Comparison of ENCODE assay signal across 12 mouse cellular contexts in genomic region chr9:51927680-51928079, GRCm38 (mm10). TPM values are rescaled to one million over a fixed set of nuclear protein-coding genes. Genes with fewer than 3 reads are reported as not detected.
A peak's percentile ranks its signal among the peaks of the same experiment; 100 is the strongest.
DNase-seq lines count a peak whose midpoint lies in the region; ATAC-seq and TF ChIP-seq lines count a peak whose summit lies in the region.
"Had no signal": no experiment of that assay in that cellular context is flagged by ENCODE, and none has a peak within 500 bp of the region (broad histone marks: within the 10 kb centered on the region; RNA-seq: fewer than 3 reads in every experiment).

No protein-coding gene starts in this region.

- TF ChIP-seq EP300 in lung, postnatal 0 days (IDR thresholded peaks at IDR 0.05), result no peak

- H3K4me2 ChIP-seq in heart, embryonic 13.5 days, result peak overlapping the region; percentile 45
- no peak overlapping the region for H3K4me2 ChIP-seq in lung, postnatal 0 days (replicated peaks; ENCODE audit: low read depth, low read length)
- peak overlapping the region; percentile 26 for H3K4me2 ChIP-seq in intestine, embryonic 14.5 days (ENCODE audit: low read length)
- peak overlapping the region; percentile 22; the same call in 1 of the 2 replicates for H3K4me2 ChIP-seq in neural tube, embryonic 15.5 days
- H3K4me2 ChIP-seq: heart, embryonic 15.5 days; neural tube, embryonic 12.5 days had no signal

- no peak for DNase-seq in heart, adult 9 months (ENCODE audit: low spot score in 2 of 2)
- DNase-seq in lung, postnatal 0 days (ENCODE audit: low spot score), result no peak
- no peak for DNase-seq in lung, adult 18-20 months
- no peak for DNase-seq in intestine, embryonic 14.5 days (ENCODE audit: low spot score)
- DNase-seq in cerebellum, adult 2 months, result no peak
- DNase-seq: kidney, adult 18-20 months; right cerebral cortex, adult 18-20 months; thymus, postnatal 4 days had no signal

- no peaks in the 10 kb centered on the region for H3K9me3 ChIP-seq in heart, embryonic 13.5 days
- no peaks in the 10 kb centered on the region for H3K9me3 ChIP-seq in lung, postnatal 0 days (ENCODE audit: low read length)
- no peaks in the 10 kb centered on the region for H3K9me3 ChIP-seq in intestine, embryonic 14.5 days (ENCODE audit: control insufficient read depth, low read length)
- no peaks in the 10 kb centered on the region for H3K9me3 ChIP-seq in neural tube, embryonic 15.5 days (replicated peaks)
- H3K9me3 ChIP-seq: heart, embryonic 15.5 days; neural tube, embryonic 12.5 days had no signal

- no peaks in the 10 kb centered on the region for H3K36me3 ChIP-seq in heart, embryonic 13.5 days
- no peaks in the 10 kb centered on the region for H3K36me3 ChIP-seq in lung, postnatal 0 days (ENCODE audit: insufficient read depth, low read length)
- H3K36me3 ChIP-seq in intestine, embryonic 14.5 days (ENCODE audit: control insufficient read depth, insufficient read depth, low read length), result no peaks in the 10 kb centered on the region
- no peaks in the 10 kb centered on the region for H3K36me3 ChIP-seq in neural tube, embryonic 15.5 days
- H3K36me3 ChIP-seq: heart, embryonic 15.5 days; neural tube, embryonic 12.5 days had no signal

- peaks cover 3% of the 10 kb centered on the region; the same call in 1 of the 2 replicates for H3K27me3 ChIP-seq in heart, embryonic 13.5 days (replicated peaks)
- H3K27me3 ChIP-seq in lung, postnatal 0 days (replicated peaks; ENCODE audit: insufficient read depth, low read length), result no peaks in the 10 kb centered on the region
- H3K27me3 ChIP-seq in intestine, embryonic 14.5 days (replicated peaks; ENCODE audit: control insufficient read depth, insufficient read depth, low read length), result no peaks in the 10 kb centered on the region
- no peaks in the 10 kb centered on the region for H3K27me3 ChIP-seq in neural tube, embryonic 15.5 days (replicated peaks)
- H3K27me3 ChIP-seq in cerebellum, adult 2 months (ENCODE audit: control insufficient read depth, insufficient read depth, low read length), result no peaks in the 10 kb centered on the region
- H3K27me3 ChIP-seq: neural tube, embryonic 12.5 days had no signal

- no peak for TF ChIP-seq CTCF in lung, postnatal 0 days (IDR thresholded peaks at IDR 0.05)
- TF ChIP-seq CTCF in cerebellum, adult 2 months (IDR thresholded peaks at IDR 0.05; ENCODE audit: borderline replicate concordance, insufficient read depth, low read depth, low read length), result no peak

- 40% methylated on average over 3 of the region's 3 CpGs for WGBS in heart, embryonic 13.5 days
- WGBS in lung, postnatal 0 days, result 68% methylated on average over 3 of the region's 3 CpGs
- 45% methylated on average over 3 of the region's 3 CpGs for WGBS in intestine, embryonic 14.5 days
- 58% methylated on average over 3 of the region's 3 CpGs for WGBS in neural tube, embryonic 15.5 days
- WGBS in cerebellum, adult 2 months, result 86% methylated on average over 3 of the region's 3 CpGs

- H3K9ac ChIP-seq in heart, embryonic 13.5 days, result no peak overlapping the region
- H3K9ac ChIP-seq in lung, postnatal 0 days (replicated peaks; ENCODE audit: low read depth), result no peak overlapping the region
- H3K9ac ChIP-seq in intestine, embryonic 14.5 days (ENCODE audit: low read length), result no peak overlapping the region
- H3K9ac ChIP-seq in neural tube, embryonic 15.5 days (replicated peaks), result no peak overlapping the region
- H3K9ac ChIP-seq: heart, embryonic 15.5 days; neural tube, embryonic 12.5 days had no signal

- peaks cover 17% of the 10 kb centered on the region for H3K4me1 ChIP-seq in heart, embryonic 13.5 days
- no peaks in the 10 kb centered on the region for H3K4me1 ChIP-seq in lung, postnatal 0 days (ENCODE audit: insufficient read depth, low read depth, low read length)
- H3K4me1 ChIP-seq in intestine, embryonic 14.5 days (replicated peaks; ENCODE audit: control insufficient read depth, insufficient read depth, low read length), result peaks cover 10% of the 10 kb centered on the region; the same call in 1 of the 2 replicates
- peaks cover 4% of the 10 kb centered on the region for H3K4me1 ChIP-seq in neural tube, embryonic 15.5 days
- peaks cover 10% of the 10 kb centered on the region for H3K4me1 ChIP-seq in cerebellum, adult 2 months (ENCODE audit: control insufficient read depth, insufficient read depth, low read length)
- H3K4me1 ChIP-seq: neural tube, embryonic 12.5 days had no signal

- ATAC-seq in heart, embryonic 13.5 days (ENCODE audit: extremely low read depth, insufficient number of reproducible peaks, low FRiP score, low TSS enrichment), result no peak
- no peak for ATAC-seq in lung, postnatal 0 days
- no peak for ATAC-seq in intestine, embryonic 14.5 days (replicated peaks; ENCODE audit: low FRiP score, low TSS enrichment, low read depth)
- ATAC-seq in neural tube, embryonic 15.5 days (ENCODE audit: low FRiP score), result no peak

- no peak overlapping the region for H3K4me3 ChIP-seq in heart, embryonic 13.5 days
- H3K4me3 ChIP-seq in lung, postnatal 0 days (ENCODE audit: low read depth, low read length), result no peak overlapping the region
- no peak overlapping the region for H3K4me3 ChIP-seq in intestine, embryonic 14.5 days (ENCODE audit: low read depth, low read length)
- no peak overlapping the region for H3K4me3 ChIP-seq in neural tube, embryonic 15.5 days (replicated peaks)
- no peak overlapping the region for H3K4me3 ChIP-seq in cerebellum, adult 2 months (replicated peaks; ENCODE audit: insufficient read depth, low read depth, low read length)
- H3K4me3 ChIP-seq: heart, embryonic 15.5 days; neural tube, embryonic 12.5 days had no signal

- TF ChIP-seq POLR2A in cerebellum, adult 2 months (IDR thresholded peaks at IDR 0.05; ENCODE audit: borderline replicate concordance, insufficient read depth, low read length), result no peak

- H3K27ac ChIP-seq in heart, embryonic 13.5 days (replicated peaks), result 0 out of 2 replicates have a peak overlapping the region, but pooled peaks have one; percentile 12
- H3K27ac ChIP-seq in lung, postnatal 0 days (ENCODE audit: low read length), result peak overlapping the region; percentile 51; the same call in 1 of the 2 replicates
- H3K27ac ChIP-seq in intestine, embryonic 14.5 days (ENCODE audit: low read depth), result no peak overlapping the region
- H3K27ac ChIP-seq in neural tube, embryonic 15.5 days (replicated peaks), result no peak overlapping the region
- no peak overlapping the region for H3K27ac ChIP-seq in cerebellum, adult 2 months (ENCODE audit: insufficient read depth, low read length)
- H3K27ac ChIP-seq: heart, embryonic 15.5 days; neural tube, embryonic 12.5 days had no signal

RNA-seq across cellular contexts. Expression of gene Fdx1, which starts 35.7 kb away (rescaled TPM):
- polyA plus RNA-seq in heart, embryonic 13.5 days (2015; fragmentation: Nextera tagmentation; extraction: Ambion mirVana), result 83.0 and 84.1 TPM in 2 replicates
- 217 and 260 TPM in 2 replicates for polyA plus RNA-seq in lung, postnatal 0 days (2015; fragmentation: Nextera tagmentation; extraction: Ambion mirVana)
- 66.9 and 67.4 TPM in 2 replicates for polyA plus RNA-seq in intestine, embryonic 14.5 days (2014; fragmentation: Nextera tagmentation; extraction: Ambion mirVana)
- 37.2 and 41.2 TPM in 2 replicates for polyA plus RNA-seq in neural tube, embryonic 15.5 days (2015; fragmentation: Nextera tagmentation; extraction: Ambion mirVana)
- polyA plus RNA-seq in cerebellum, adult 2 months (2012; rRNA removed), result 35.1 and 36.8 TPM in 2 replicates

Comparison
In these comparisons a context has a peak if more than half of its experiments do, and no peak if none do; other contexts are left out.
1. H3K27ac ChIP-seq: peak in heart, embryonic 13.5 days (single experiment) and lung, postnatal 0 days (single experiment); none in intestine, embryonic 14.5 days (single experiment), neural tube, embryonic 15.5 days (single experiment) and cerebellum, adult 2 months (single experiment).